Mouse (Mus musculus): Measurements from ENCODE around the gene Plpp7. TPM values are rescaled to one million over a fixed set of nuclear protein-coding genes. Genes with fewer than 3 reads are reported as not detected.

Plpp7 gene
- total and polyA plus RNA-seq, 3 experiments: 7.3 to 15.1 TPM; not detected in 1

GRCm38 (mm10) chr2:32051791-32052190 lies 43.5 kb upstream of the Plpp7 start:
- Histone ChIP-seq H3K27me3 (ENCODE audit: control insufficient read depth in 1 of 2, insufficient read depth in 2 of 2, low read length in 2 of 2) (no peaks in the 10 kb centered on the region), H3K36me3 (ENCODE audit: control insufficient read depth in 1 of 2, insufficient read depth in 2 of 2, low read length in 2 of 2) (peaks cover 7 to 12% of the 10 kb centered on the region in 2 experiments), H3K9ac (ENCODE audit: control insufficient read depth, low read depth, low read length, poor library complexity, severe bottlenecking) (no peak overlapping the region), H3K4me3 (ENCODE audit: control insufficient read depth in 1 of 2, insufficient read depth in 1 of 2, low read depth in 2 of 2, low read length in 2 of 2) (no peak overlapping the region), H3K79me2 (ENCODE audit: control insufficient read depth, insufficient read depth, low read length, poor library complexity) (no peaks in the 10 kb centered on the region), H3K4me1 (ENCODE audit: control insufficient read depth in 1 of 2, insufficient read depth in 2 of 2, low read length in 2 of 2) (peaks cover 4 to 9% of the 10 kb centered on the region in 2 experiments), H3K9me3 (replicated peaks; ENCODE audit: insufficient read depth, low read length) (no peaks in the 10 kb centered on the region), H3K27ac (ENCODE audit: control insufficient read depth, low read depth, low read length) (no peak overlapping the region)
- no peak for TF ChIP-seq MAX (IDR thresholded peaks at IDR 0.05; ENCODE audit: low read length)
- no peak for TF ChIP-seq CTCF (IDR thresholded peaks at IDR 0.05 in 2 of 3, conservative IDR thresholded peaks at IDR 0.05 in 1 of 3; ENCODE audit: control insufficient read depth in 1 of 3, insufficient read depth in 1 of 3, low read depth in 2 of 3, low read length in 3 of 3, poor library complexity in 1 of 3, severe bottlenecking in 1 of 3)
- no peak for TF ChIP-seq USF2 (IDR thresholded peaks at IDR 0.05; ENCODE audit: borderline replicate concordance in 1 of 2, insufficient read depth in 1 of 2, low read depth in 1 of 2, low read length in 2 of 2)
- no peak for TF ChIP-seq UBTF (IDR thresholded peaks at IDR 0.05; ENCODE audit: borderline replicate concordance, insufficient read depth, low read depth, low read length)
- no peak for TF ChIP-seq KAT2A (conservative IDR thresholded peaks at IDR 0.05; ENCODE audit: low read depth, low read length)
- TF ChIP-seq MEF2A (IDR thresholded peaks at IDR 0.05; ENCODE audit: extremely low read depth, insufficient replicate concordance, low read depth, low read length, poor library complexity, severe bottlenecking): no peak
- TF ChIP-seq HCFC1 (IDR thresholded peaks at IDR 0.05; ENCODE audit: low read depth, low read length): no peak
- DNase-seq (ENCODE audit: low read depth, low spot score): no peak

GRCm38 (mm10) chr2:32052418-32052817 lies 42.9 kb upstream of the Plpp7 start:
- Histone ChIP-seq H3K4me1 (ENCODE audit: control insufficient read depth in 1 of 2, insufficient read depth in 2 of 2, low read length in 2 of 2) (peaks cover 7 to 14% of the 10 kb centered on the region in 2 experiments), H3K27me3 (ENCODE audit: control insufficient read depth in 1 of 2, insufficient read depth in 2 of 2, low read length in 2 of 2) (no peaks in the 10 kb centered on the region), H3K27ac (ENCODE audit: control insufficient read depth, low read depth, low read length) (no peak overlapping the region), H3K4me3 (ENCODE audit: control insufficient read depth in 1 of 2, insufficient read depth in 1 of 2, low read depth in 2 of 2, low read length in 2 of 2) (no peak overlapping the region), H3K9ac (ENCODE audit: control insufficient read depth, low read depth, low read length, poor library complexity, severe bottlenecking) (no peak overlapping the region), H3K9me3 (replicated peaks; ENCODE audit: insufficient read depth, low read length) (no peaks in the 10 kb centered on the region), H3K79me2 (ENCODE audit: control insufficient read depth, insufficient read depth, low read length, poor library complexity) (no peaks in the 10 kb centered on the region), H3K36me3 (ENCODE audit: control insufficient read depth in 1 of 2, insufficient read depth in 2 of 2, low read length in 2 of 2) (peaks cover 10 to 12% of the 10 kb centered on the region in 2 experiments)
- no peak for DNase-seq (ENCODE audit: low read depth, low spot score)
- no peak for TF ChIP-seq TCF12 (IDR thresholded peaks at IDR 0.05; ENCODE audit: low read depth, low read length)
- no peak for TF ChIP-seq ZC3H11A (IDR thresholded peaks at IDR 0.05; ENCODE audit: low read depth, low read length)
- no peak for TF ChIP-seq CHD1 (IDR thresholded peaks at IDR 0.05; ENCODE audit: low read depth, low read length)
- no peak for TF ChIP-seq CHD2 (IDR thresholded peaks at IDR 0.05; ENCODE audit: low read length)
- no peak for TF ChIP-seq MAX (IDR thresholded peaks at IDR 0.05; ENCODE audit: low read length)
- no peak for TF ChIP-seq RCOR1 (IDR thresholded peaks at IDR 0.05; ENCODE audit: low read depth, low read length)
- no peak for TF ChIP-seq E2F4 (IDR thresholded peaks at IDR 0.05; ENCODE audit: borderline replicate concordance, low read depth, low read length)

GRCm38 (mm10) chr2:32055357-32055965 lies 39.9 kb upstream of the Plpp7 start:
- Histone ChIP-seq H3K4me1 (ENCODE audit: control insufficient read depth in 1 of 2, insufficient read depth in 2 of 2, low read length in 2 of 2) (peaks cover 11 to 25% of the 10 kb centered on the region in 2 experiments), H3K27ac (ENCODE audit: control insufficient read depth, low read depth, low read length) (no peak overlapping the region), H3K9me3 (replicated peaks; ENCODE audit: insufficient read depth, low read length) (no peaks in the 10 kb centered on the region), H3K79me2 (ENCODE audit: control insufficient read depth, insufficient read depth, low read length, poor library complexity) (no peaks in the 10 kb centered on the region), H3K27me3 (ENCODE audit: control insufficient read depth in 1 of 2, insufficient read depth in 2 of 2, low read length in 2 of 2) (no peaks in the 10 kb centered on the region), H3K4me3 (ENCODE audit: control insufficient read depth in 1 of 2, insufficient read depth in 1 of 2, low read depth in 2 of 2, low read length in 2 of 2) (no peak overlapping the region), H3K9ac (ENCODE audit: control insufficient read depth, low read depth, low read length, poor library complexity, severe bottlenecking) (no peak overlapping the region), H3K36me3 (ENCODE audit: control insufficient read depth in 1 of 2, insufficient read depth in 2 of 2, low read length in 2 of 2) (peaks cover 2 to 16% of the 10 kb centered on the region in 2 experiments)
- TF ChIP-seq SIN3A (IDR thresholded peaks at IDR 0.05; ENCODE audit: low read length) (no peak), MYB (IDR thresholded peaks at IDR 0.05; ENCODE audit: low read depth, low read length) (no peak), TCF12 (IDR thresholded peaks at IDR 0.05; ENCODE audit: low read depth, low read length) (no peak), ZKSCAN1 (IDR thresholded peaks at IDR 0.05; ENCODE audit: low read depth, low read length) (no peak), HCFC1 (IDR thresholded peaks at IDR 0.05; ENCODE audit: low read depth, low read length) (no peak)
- no peak for DNase-seq (ENCODE audit: low read depth, low spot score)

Measured in MEL (cell line).